Mouse (Mus musculus): ENCODE results near the gene Chic2. TPM values are rescaled to one million over a fixed set of nuclear protein-coding genes. Genes with fewer than 3 reads are reported as not detected.

Chic2 gene
- polyA plus RNA-seq, 1 experiment from 2014 or later: 26.9 TPM

- Histone ChIP-seq H3K9me3 (ENCODE audit: control insufficient read depth, low read length) (no peaks in the 10 kb centered on the region), H3K4me2 (ENCODE audit: low read length) (no peak overlapping the region), H3K36me3 (ENCODE audit: control insufficient read depth, insufficient read depth) (no peaks in the 10 kb centered on the region), H3K4me3 (replicated peaks; ENCODE audit: low read length) (no peak overlapping the region), H3K4me1 (replicated peaks; ENCODE audit: control insufficient read depth, insufficient read depth, low read length) (no peaks in the 10 kb centered on the region), H3K9ac (replicated peaks; ENCODE audit: low read depth, low read length) (no peak overlapping the region), H3K27ac (ENCODE audit: low read length) (no peak overlapping the region), H3K27me3 (replicated peaks; ENCODE audit: control insufficient read depth, insufficient read depth, low read length) (peaks cover 14% of the 10 kb centered on the region)
- 86% methylated on average over 1 of the region's 1 CpGs for WGBS
- no peak for ATAC-seq
Measured at GRCm38 (mm10) chr5:74955565-74955964, 89.0 kb downstream of the Chic2 start.

DNA sequence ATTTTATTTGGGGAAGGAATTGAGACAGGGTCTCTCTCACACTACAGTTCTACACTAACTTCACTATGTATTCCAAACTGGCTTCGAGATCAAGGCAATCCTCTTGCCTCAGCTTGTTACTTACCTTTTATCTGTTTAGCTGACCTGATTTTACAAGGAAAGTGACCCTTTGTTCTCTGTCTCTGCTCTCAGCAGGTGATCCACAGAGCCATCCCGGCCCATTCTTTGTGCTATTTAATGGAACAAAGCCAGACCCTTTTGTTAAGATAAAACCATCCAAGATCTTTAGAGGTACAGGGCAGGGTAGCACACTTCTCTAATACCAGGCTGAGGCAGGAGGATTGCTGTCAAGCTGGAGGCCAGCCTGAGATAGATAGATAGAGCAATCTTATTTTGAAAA lies 91.6 kb downstream of the Chic2 start:
- no peak overlapping the region for H3K27ac ChIP-seq (ENCODE audit: low read length)
- peaks cover 2% of the 10 kb centered on the region; the same call in 1 of the 2 replicates for H3K27me3 ChIP-seq (replicated peaks; ENCODE audit: control insufficient read depth, insufficient read depth, low read length)
- WGBS: 10% methylated on average over 2 of the region's 2 CpGs
- H3K36me3 ChIP-seq (ENCODE audit: control insufficient read depth, insufficient read depth): no peaks in the 10 kb centered on the region
- H3K4me3 ChIP-seq (replicated peaks; ENCODE audit: low read length): no peak overlapping the region
- ATAC-seq: no peak
- H3K4me2 ChIP-seq (ENCODE audit: low read length): no peak overlapping the region
- no peaks in the 10 kb centered on the region for H3K4me1 ChIP-seq (replicated peaks; ENCODE audit: control insufficient read depth, insufficient read depth, low read length)
- no peak overlapping the region for H3K9ac ChIP-seq (replicated peaks; ENCODE audit: low read depth, low read length)
- H3K9me3 ChIP-seq (ENCODE audit: control insufficient read depth, low read length): no peaks in the 10 kb centered on the region

DNA sequence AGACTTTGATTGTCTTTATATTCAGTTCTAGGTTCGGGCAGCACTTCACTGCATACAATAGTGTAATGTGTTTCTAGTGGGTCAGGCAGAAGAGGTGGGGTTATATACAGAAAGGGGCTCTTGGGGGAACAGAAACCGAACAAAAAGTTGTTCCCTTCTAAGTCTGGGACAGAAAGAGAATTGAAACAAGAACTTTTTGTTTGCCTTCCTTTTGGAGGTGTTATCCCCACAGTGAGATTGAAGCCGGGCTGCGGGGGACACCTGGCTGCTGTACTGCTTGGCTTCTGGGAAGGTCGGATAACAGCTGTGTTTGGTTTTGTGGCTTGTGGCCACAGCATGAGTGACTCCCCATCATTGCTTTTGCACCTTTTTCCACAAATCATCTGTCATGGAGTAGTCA lies 93.2 kb downstream of the Chic2 start:
- H3K36me3 ChIP-seq (ENCODE audit: control insufficient read depth, insufficient read depth): no peaks in the 10 kb centered on the region
- WGBS: 77% methylated on average over 5 of the region's 5 CpGs
- H3K27me3 ChIP-seq (replicated peaks; ENCODE audit: control insufficient read depth, insufficient read depth, low read length): 0 out of 2 replicates have a peak, but pooled peaks cover 2% of the 10 kb centered on the region
- no peak for ATAC-seq
- no peaks in the 10 kb centered on the region for H3K9me3 ChIP-seq (ENCODE audit: control insufficient read depth, low read length)
- H3K4me1 ChIP-seq (replicated peaks; ENCODE audit: control insufficient read depth, insufficient read depth, low read length): no peaks in the 10 kb centered on the region
- no peak overlapping the region for H3K27ac ChIP-seq (ENCODE audit: low read length)
- H3K4me2 ChIP-seq (ENCODE audit: low read length): no peak overlapping the region
- no peak overlapping the region for H3K4me3 ChIP-seq (replicated peaks; ENCODE audit: low read length)
- H3K9ac ChIP-seq (replicated peaks; ENCODE audit: low read depth, low read length): no peak overlapping the region

DNA sequence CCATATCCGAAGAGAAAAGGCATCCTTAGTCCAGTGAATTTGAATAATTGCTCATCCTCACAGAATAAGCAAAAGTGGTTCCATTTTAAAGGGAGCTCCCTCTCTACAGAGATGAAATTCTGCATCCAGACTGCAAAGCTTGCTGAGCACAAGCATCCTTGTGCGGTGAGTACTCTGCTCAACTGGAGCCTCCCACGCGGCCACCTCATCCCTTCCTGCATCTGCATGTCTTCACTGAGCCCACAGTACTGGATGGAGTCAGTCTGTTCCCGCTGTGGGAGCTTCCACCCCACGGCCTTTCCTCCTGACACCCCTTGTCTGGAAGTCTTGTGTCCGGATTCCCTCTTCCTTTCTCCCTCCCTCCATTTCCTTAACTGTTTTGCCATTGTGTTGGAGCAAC lies 95.3 kb downstream of the Chic2 start:
- Histone ChIP-seq H3K27me3 (replicated peaks; ENCODE audit: control insufficient read depth, insufficient read depth, low read length) (no peaks in the 10 kb centered on the region; the same call in 1 of the 2 replicates), H3K9me3 (ENCODE audit: control insufficient read depth, low read length) (no peaks in the 10 kb centered on the region), H3K4me2 (ENCODE audit: low read length) (no peak overlapping the region), H3K4me1 (replicated peaks; ENCODE audit: control insufficient read depth, insufficient read depth, low read length) (peaks cover under 1% of the 10 kb centered on the region; the same call in 1 of the 2 replicates), H3K36me3 (ENCODE audit: control insufficient read depth, insufficient read depth) (no peaks in the 10 kb centered on the region), H3K27ac (ENCODE audit: low read length) (no peak overlapping the region), H3K4me3 (replicated peaks; ENCODE audit: low read length) (no peak overlapping the region), H3K9ac (replicated peaks; ENCODE audit: low read depth, low read length) (no peak overlapping the region)
- no peak for ATAC-seq
- WGBS: 82% methylated on average over 7 of the region's 7 CpGs

GRCm38 (mm10) chr5:74948482-74948881 lies 96.1 kb downstream of the Chic2 start:
- ATAC-seq: no peak
- H3K27me3 ChIP-seq (replicated peaks; ENCODE audit: control insufficient read depth, insufficient read depth, low read length): no peaks in the 10 kb centered on the region; the same call in 1 of the 2 replicates
- 72% methylated on average over 8 of the region's 8 CpGs for WGBS

More at GRCm38 (mm10) chr5:74948482-74948881, 96.1 kb downstream of the Chic2 start:
- Histone ChIP-seq H3K27ac (ENCODE audit: low read length) (no peak overlapping the region), H3K4me1 (replicated peaks; ENCODE audit: control insufficient read depth, insufficient read depth, low read length) (peaks cover 7% of the 10 kb centered on the region; the same call in 1 of the 2 replicates), H3K9ac (replicated peaks; ENCODE audit: low read depth, low read length) (no peak overlapping the region), H3K4me3 (replicated peaks; ENCODE audit: low read length) (no peak overlapping the region), H3K4me2 (ENCODE audit: low read length) (no peak overlapping the region), H3K36me3 (ENCODE audit: control insufficient read depth, insufficient read depth) (no peaks in the 10 kb centered on the region), H3K9me3 (ENCODE audit: control insufficient read depth, low read length) (no peaks in the 10 kb centered on the region)

Other genes starting within 250 kb of the Chic2 start
- 3.3 and 6.0 TPM in 2 replicates for gene Gsx2, start 30.8 kb upstream of the Chic2 start, polyA plus RNA-seq (2015; fragmentation: Nextera tagmentation; extraction: Ambion mirVana)
- 11.3 and 12.1 TPM in 2 replicates for gene Pdgfra, start 107.5 kb upstream of the Chic2 start, polyA plus RNA-seq (2015; fragmentation: Nextera tagmentation; extraction: Ambion mirVana)